Comparison of ENCODE assay signal across 8 mouse cellular contexts in the genomic region with DNA sequence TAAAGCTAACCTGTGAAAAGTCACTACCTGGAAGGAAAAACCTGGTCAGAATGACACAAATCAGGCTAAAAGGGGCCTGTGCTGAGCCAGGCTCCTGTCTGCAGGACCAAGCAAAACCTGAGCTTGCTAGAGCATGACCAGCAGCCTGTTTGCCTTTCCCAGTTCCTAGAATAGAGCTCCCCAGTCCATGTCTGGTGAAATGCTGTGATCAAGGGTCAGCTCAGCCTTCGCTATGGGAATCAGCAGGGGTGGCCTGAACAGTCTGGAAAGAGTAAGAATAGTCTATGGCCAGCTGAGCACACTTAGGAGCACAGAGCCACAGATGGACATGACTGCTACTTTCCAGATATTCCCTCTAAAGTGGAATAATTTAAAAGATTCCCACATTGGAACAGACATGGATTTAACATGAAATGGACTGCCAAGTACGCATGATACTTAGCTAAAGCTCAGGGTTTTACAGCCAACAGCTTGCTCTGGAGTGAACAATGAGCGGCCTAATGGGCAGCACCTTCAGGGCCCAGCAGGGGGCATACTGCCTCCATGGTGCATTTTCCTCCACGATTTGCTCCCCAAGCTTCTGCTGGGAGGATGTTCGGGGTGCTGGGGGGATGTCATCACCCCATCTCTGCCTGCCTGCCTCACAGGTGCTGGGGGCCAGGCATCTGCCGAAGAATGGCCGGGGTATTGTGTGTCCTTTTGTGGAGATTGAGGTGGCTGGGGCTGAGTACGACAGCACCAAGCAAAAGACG. TPM values are rescaled to one million over a fixed set of nuclear protein-coding genes. Genes with fewer than 3 reads are reported as not detected.
DNase-seq lines count a peak whose midpoint lies in the region; ATAC-seq lines count a peak whose summit lies in the region.

No protein-coding gene starts in this region.

- H3K9me3 ChIP-seq in heart, embryonic 12.5 days (replicated peaks), result no peaks in the 10 kb centered on the region
- no peaks in the 10 kb centered on the region for H3K9me3 ChIP-seq in hindbrain, embryonic 14.5 days (ENCODE audit: control insufficient read depth, low read length)

- ATAC-seq in heart, embryonic 12.5 days (ENCODE audit: insufficient number of reproducible peaks, low FRiP score), result no peak
- ATAC-seq in hindbrain, embryonic 14.5 days (ENCODE audit: low FRiP score), result no peak

- 85% methylated on average over 9 of the region's 9 CpGs for WGBS in heart, embryonic 12.5 days
- 87% methylated on average over 9 of the region's 9 CpGs for WGBS in hindbrain, embryonic 14.5 days

- peak; percentile 94 for DNase-seq in heart, adult 11 months
- DNase-seq in ovary, postnatal 36 days (ENCODE audit: low spot score), result peak; percentile 39
- DNase-seq in ovary, postnatal 10 days (ENCODE audit: low spot score), result no peak
- peak; percentile 57 for DNase-seq in cerebellum, adult 9-10 months
- DNase-seq in layer of hippocampus, postnatal 10 days (ENCODE audit: low spot score in 2 of 2), result peak; percentile 73
- peak; percentile 59 for DNase-seq in right cerebral cortex, postnatal 14 days
- DNase-seq in hindbrain, embryonic 14.5 days (ENCODE audit: low spot score), result no peak

- H3K27me3 ChIP-seq in heart, embryonic 12.5 days (replicated peaks), result no peaks in the 10 kb centered on the region
- no peaks in the 10 kb centered on the region for H3K27me3 ChIP-seq in hindbrain, embryonic 14.5 days (ENCODE audit: control insufficient read depth, insufficient read depth, low read length)

- no peak overlapping the region for H3K9ac ChIP-seq in heart, embryonic 12.5 days
- H3K9ac ChIP-seq in hindbrain, embryonic 14.5 days, result no peak overlapping the region

- no peak overlapping the region for H3K4me3 ChIP-seq in heart, embryonic 12.5 days
- no peak overlapping the region for H3K4me3 ChIP-seq in hindbrain, embryonic 14.5 days (replicated peaks; ENCODE audit: low read length)

- H3K4me2 ChIP-seq in heart, embryonic 12.5 days, result no peak overlapping the region
- H3K4me2 ChIP-seq in hindbrain, embryonic 14.5 days (replicated peaks), result no peak overlapping the region

- no peaks in the 10 kb centered on the region for H3K4me1 ChIP-seq in heart, embryonic 12.5 days (replicated peaks)
- no peaks in the 10 kb centered on the region for H3K4me1 ChIP-seq in hindbrain, embryonic 14.5 days (replicated peaks; ENCODE audit: control insufficient read depth, insufficient read depth, low read length)

- no peak overlapping the region for H3K27ac ChIP-seq in heart, embryonic 12.5 days (ENCODE audit: poor library complexity, severe bottlenecking)
- H3K27ac ChIP-seq in hindbrain, embryonic 14.5 days, result no peak overlapping the region

- peaks cover 88% of the 10 kb centered on the region for H3K36me3 ChIP-seq in heart, embryonic 12.5 days
- H3K36me3 ChIP-seq in hindbrain, embryonic 14.5 days (replicated peaks; ENCODE audit: control insufficient read depth, insufficient read depth), result peaks cover 92% of the 10 kb centered on the region

RNA-seq across cellular contexts. Expression of a gene that starts 29.5 kb away (rescaled TPM):
- 47.4 TPM in 2 replicates for polyA plus RNA-seq in heart, embryonic 12.5 days (2016; fragmentation: Nextera tagmentation; extraction: Ambion mirVana)
- 100 to 1,000 TPM; 121 to 137 TPM for total RNA-seq in layer of hippocampus, postnatal 10 days (2021)
- 56.3 and 62.8 TPM in 2 replicates for polyA plus RNA-seq in hindbrain, embryonic 14.5 days (2014; fragmentation: Nextera tagmentation; extraction: Ambion mirVana)

Comparison
In these comparisons a context has a peak if more than half of its experiments do, and no peak if none do; other contexts are left out.
1. DNase-seq: peak in heart, adult 11 months (single experiment), ovary, postnatal 36 days (single experiment), cerebellum, adult 9-10 months (single experiment), layer of hippocampus, postnatal 10 days (2 of 2) and right cerebral cortex, postnatal 14 days (single experiment); none in ovary, postnatal 10 days (single experiment) and hindbrain, embryonic 14.5 days (single experiment).